Mouse (Mus musculus) kidney, adult 2 months (tissue): ENCODE measurements around the gene Atp11a. TPM values are rescaled to one million over a fixed set of nuclear protein-coding genes. Genes with fewer than 3 reads are reported as not detected.
A peak's percentile ranks its signal among the peaks of the same experiment; 100 is the strongest.

Source experiments
- DNase-seq: peaks from one replicate; pipeline ENCODE4 v3.0.0; 2021
- H3K27ac ChIP-seq: fragments of 200-500 bp; 2 replicates; pipeline ENCODE4 v1.5.1; 2012; ENCODE audit warnings: low read depth, low read length, control low read depth, inconsistent platforms; ENCODE audit not compliant: insufficient read depth
- H3K27me3 ChIP-seq: fragments of 200-500 bp; replicated peaks from 2 replicates; pipeline ENCODE4 v1.6.1; 2012; ENCODE audit warnings: mild to moderate bottlenecking, moderate library complexity, low read length, inconsistent platforms; ENCODE audit not compliant: control insufficient read depth, insufficient read depth
- H3K36me3 ChIP-seq: fragments of 200-500 bp; 2 replicates; pipeline ENCODE4 v1.6.1; 2012; ENCODE audit warnings: mild to moderate bottlenecking, moderate library complexity, low read length, inconsistent platforms; ENCODE audit not compliant: control insufficient read depth, insufficient read depth
- H3K4me1 ChIP-seq: fragments of 200-500 bp; 2 replicates; pipeline ENCODE4 v1.6.1; 2011; ENCODE audit warnings: low read length; ENCODE audit not compliant: control insufficient read depth, insufficient read depth
- H3K4me3 ChIP-seq: fragments of 200-500 bp; 2 replicates; pipeline ENCODE4 v1.5.1; 2011; ENCODE audit warnings: mild to moderate bottlenecking, low read depth, low read length, control low read depth; ENCODE audit not compliant: insufficient read depth
- CTCF ChIP-seq: fragments of 200-500 bp; conservative IDR thresholded peaks from 2 replicates; pipeline ENCODE4 v1.5.1; 2011; ENCODE audit warnings: low read depth, mild to moderate bottlenecking, control low read depth, low read length, moderate library complexity, mixed read lengths; ENCODE audit not compliant: insufficient read depth, insufficient read length
- POLR2A ChIP-seq: fragments of 200-500 bp; IDR thresholded peaks from one replicate; pipeline ENCODE4 v1.6.1; 2011; ENCODE audit warnings: low read depth, low read length, control low read depth
- WGBS: fragments of 180-500 bp; shearing (Covaris S2); methylation state at CpG from one replicate; pipeline ENCODE4 v1.1.7; 2018; 5-methylcytosine and 5-hydroxymethylcytosine counted together
- polyA plus RNA-seq: library from polyadenylated mRNA; depleted of rRNA; stranded (reverse); fragments of >200 nt; gene quantifications from 2 replicates; pipeline ENCODE4 v1.2.3, GENCODE M21; 2012; rRNA removed

The Atp11a gene
- polyA plus RNA-seq: 176 and 271 TPM in 2 replicates

GRCm38 (mm10) chr8:12756391-12757157, at the start of gene Atp11a:
Atp11a (plus strand) TSS chr8:12757014.
- WGBS: 3% methylated on average over 57 of the region's 62 CpGs

GRCm38 (mm10) chr8:12711623-12712022, 45.2 kb upstream of the Atp11a start:
- WGBS: 50% methylated on average over 7 of the region's 7 CpGs
- TF ChIP-seq CTCF (no peak), POLR2A (no peak)
- Histone ChIP-seq H3K27ac (no peak overlapping the region), H3K4me1 (peaks cover 6% of the 10 kb centered on the region; the same call in 1 of the 2 replicates), H3K4me3 (no peak overlapping the region), H3K27me3 (no peaks in the 10 kb centered on the region), H3K36me3 (no peaks in the 10 kb centered on the region)
- peak; percentile 54 for DNase-seq

More at GRCm38 (mm10) chr8:12756391-12757157, at the start of gene Atp11a:
- no peaks in the 10 kb centered on the region for H3K27me3 ChIP-seq
- peaks cover 19% of the 10 kb centered on the region; the same call in 1 of the 2 replicates for H3K4me1 ChIP-seq
- DNase-seq: peak; percentile 81
- no peaks in the 10 kb centered on the region for H3K36me3 ChIP-seq
- no peak for TF ChIP-seq POLR2A
- TF ChIP-seq CTCF: no peak
- peak within 1 kb of the TSS; percentile 58 for H3K4me3 ChIP-seq
- H3K27ac ChIP-seq: peak within 1 kb of the TSS; percentile 92

- TF ChIP-seq POLR2A (no peak), CTCF (no peak)
- Histone ChIP-seq H3K4me1 (peaks cover 26% of the 10 kb centered on the region), H3K4me3 (no peak overlapping the region), H3K27me3 (no peaks in the 10 kb centered on the region), H3K36me3 (no peaks in the 10 kb centered on the region), H3K27ac (peak overlapping the region; percentile 53)
- 54% methylated on average over 18 of the region's 18 CpGs for WGBS
- DNase-seq: peak; percentile 89
Measured at GRCm38 (mm10) chr8:12715861-12716585, 40.8 kb upstream of the Atp11a start.

GRCm38 (mm10) chr8:12719091-12719490, 37.7 kb upstream of the Atp11a start:
- H3K4me1 ChIP-seq: peaks cover 38% of the 10 kb centered on the region
- H3K4me3 ChIP-seq: no peak overlapping the region
- H3K36me3 ChIP-seq: no peaks in the 10 kb centered on the region
- H3K27ac ChIP-seq: peak overlapping the region; percentile 84
- WGBS: 48% methylated on average over 9 of the region's 9 CpGs
- DNase-seq: peak; percentile 74
- no peaks in the 10 kb centered on the region for H3K27me3 ChIP-seq
- peak; percentile 32 for TF ChIP-seq POLR2A
- no peak for TF ChIP-seq CTCF

- WGBS: 70% methylated on average over 4 of the region's 4 CpGs
- H3K27ac ChIP-seq: no peak overlapping the region
- no peaks in the 10 kb centered on the region for H3K36me3 ChIP-seq
- no peak for DNase-seq
- H3K27me3 ChIP-seq: no peaks in the 10 kb centered on the region
- TF ChIP-seq POLR2A (no peak), CTCF (no peak)
- peaks cover 10% of the 10 kb centered on the region for H3K4me1 ChIP-seq
- no peak overlapping the region for H3K4me3 ChIP-seq
Measured at GRCm38 (mm10) chr8:12728644-12729043, 28.2 kb upstream of the Atp11a start.

GRCm38 (mm10) chr8:12730780-12731179, 26.0 kb upstream of the Atp11a start:
- DNase-seq: peak; percentile 78
- Histone ChIP-seq H3K4me1 (no peaks in the 10 kb centered on the region), H3K27me3 (no peaks in the 10 kb centered on the region), H3K36me3 (no peaks in the 10 kb centered on the region), H3K27ac (no peak overlapping the region), H3K4me3 (no peak overlapping the region)
- WGBS: 51% methylated on average over 5 of the region's 5 CpGs
- TF ChIP-seq POLR2A (no peak), CTCF (no peak)

- Histone ChIP-seq H3K36me3 (no peaks in the 10 kb centered on the region), H3K27ac (no peak overlapping the region), H3K4me1 (no peaks in the 10 kb centered on the region), H3K27me3 (no peaks in the 10 kb centered on the region), H3K4me3 (no peak overlapping the region)
- TF ChIP-seq POLR2A (no peak), CTCF (no peak)
- DNase-seq: no peak
- WGBS: 49% methylated on average over 6 of the region's 6 CpGs
Measured at GRCm38 (mm10) chr8:12732431-12732830, 24.4 kb upstream of the Atp11a start.
